16 mouse cellular contexts compared by ENCODE assay signal in the genomic region with DNA sequence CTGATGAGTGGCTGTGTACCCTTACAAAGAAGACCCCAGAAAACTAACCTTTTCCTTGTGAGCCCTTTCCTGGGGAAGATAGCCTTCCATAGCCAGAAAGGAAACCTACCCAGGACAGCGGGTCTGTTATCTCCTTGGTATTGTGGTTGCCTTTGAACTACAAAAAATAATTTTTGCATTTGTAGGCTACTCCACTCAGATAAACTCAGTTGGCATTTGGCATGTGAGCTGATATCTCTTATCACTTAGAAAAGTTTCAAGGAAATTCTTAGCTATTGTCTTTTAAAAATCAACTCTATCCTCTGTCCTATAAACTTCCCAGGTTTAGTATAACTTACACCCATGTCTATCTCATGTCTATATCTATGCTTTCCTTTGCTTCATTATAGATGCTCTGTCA.
"Had no signal": no experiment of that assay in that cellular context is flagged by ENCODE, and none has a peak within 500 bp of the region (broad histone marks: within the 10 kb centered on the region; RNA-seq: fewer than 3 reads in every experiment).

No protein-coding gene starts in this region.

- H3K27me3 ChIP-seq: neural tube, embryonic 13.5 days; neural tube, embryonic 15.5 days; stomach, embryonic 15.5 days had no signal

- DNase-seq: retina, postnatal 1 day; right cerebral cortex, adult 18-20 months; right cerebral cortex, postnatal 14 days; right cerebral cortex, postnatal 25 days; right cerebral cortex, postnatal 4 days; spleen, adult 18-20 months; thymus, adult 18-20 months; thymus, adult 2 months; thymus, postnatal 14 days; thymus, postnatal 25 days; thymus, postnatal 36 days; thymus, postnatal 4 days had no signal

- H3K9ac ChIP-seq: neural tube, embryonic 13.5 days; neural tube, embryonic 15.5 days; stomach, embryonic 15.5 days had no signal

- H3K4me1 ChIP-seq: neural tube, embryonic 15.5 days; stomach, embryonic 15.5 days had no signal

- H3K36me3 ChIP-seq: neural tube, embryonic 13.5 days; neural tube, embryonic 15.5 days; stomach, embryonic 15.5 days had no signal

- H3K9me3 ChIP-seq: neural tube, embryonic 13.5 days; neural tube, embryonic 15.5 days; stomach, embryonic 15.5 days had no signal

- H3K27ac ChIP-seq: neural tube, embryonic 13.5 days; neural tube, embryonic 15.5 days; stomach, embryonic 15.5 days; stomach, postnatal 0 days had no signal

- H3K4me3 ChIP-seq: neural tube, embryonic 13.5 days; neural tube, embryonic 15.5 days; stomach, embryonic 15.5 days had no signal
